Mouse (Mus musculus): Measurements from ENCODE around the gene Pip4k2a.
"Not testable (repeated sequence)": the region's sequence is repeated elsewhere in the genome, so short reads cannot be mapped to it uniquely, and the experiment has no call there.

Gene Pip4k2a

DNA sequence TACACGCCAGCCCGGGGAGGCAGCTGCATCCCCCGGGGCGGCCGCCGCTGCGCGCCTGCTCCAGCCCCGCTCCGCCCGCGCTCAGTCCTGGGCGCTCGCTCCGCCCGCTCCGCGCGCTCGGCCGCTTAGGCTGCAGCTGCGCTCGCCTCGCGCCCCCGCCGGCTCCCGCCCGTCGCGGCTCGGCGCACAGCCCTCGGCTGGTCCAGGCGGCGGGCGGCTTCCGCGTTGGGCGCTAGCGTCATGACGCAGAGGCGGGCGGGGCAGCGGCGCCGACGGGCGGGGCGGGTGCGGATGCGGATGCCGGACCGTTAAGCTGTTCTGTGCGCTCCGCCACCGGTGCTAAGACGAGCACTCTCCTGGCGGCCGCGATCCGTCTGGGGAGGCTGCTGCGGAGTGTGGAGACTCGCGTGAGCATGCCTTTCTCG lies at the start of gene Pip4k2a, which contains the start of gene 4930426L09Rik:
Gene Pip4k2a (minus strand): TSS at position 73 of the 425 bp plus-strand sequence.
Gene 4930426L09Rik (plus strand): TSS at position 290 of the 425 bp plus-strand sequence.
- peak; percentile 93 for DNase-seq (ENCODE audit: low spot score)

- DNase-seq (ENCODE audit: low spot score): no peak
Observed at GRCm38 (mm10) chr2:19037907-19038570, 40.1 kb upstream of the Pip4k2a start.

- DNase-seq (ENCODE audit: low spot score): no peak
Observed at GRCm38 (mm10) chr2:19037430-19037829, 39.5 kb upstream of the Pip4k2a start.

DNA sequence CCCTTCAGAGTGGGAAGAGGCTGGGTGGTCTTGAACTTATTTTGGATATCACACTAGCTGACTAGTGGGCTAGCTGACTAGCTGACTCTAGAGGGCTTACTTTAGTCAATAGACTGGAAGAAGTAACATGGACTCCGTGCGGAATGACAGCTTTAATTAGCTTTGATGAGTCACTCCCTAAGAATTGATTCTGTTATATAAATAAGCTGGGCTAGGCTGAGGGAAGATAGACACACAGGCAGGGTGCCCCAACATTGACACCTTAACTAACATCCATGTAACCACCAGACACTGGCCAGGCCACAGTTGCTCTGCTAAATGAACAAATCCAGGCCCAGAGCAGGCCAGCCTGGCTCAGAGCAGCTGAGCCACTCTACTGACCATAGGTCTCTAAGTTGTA lies 26.9 kb upstream of the Pip4k2a start:
- DNase-seq (ENCODE audit: low spot score): no peak

DNA sequence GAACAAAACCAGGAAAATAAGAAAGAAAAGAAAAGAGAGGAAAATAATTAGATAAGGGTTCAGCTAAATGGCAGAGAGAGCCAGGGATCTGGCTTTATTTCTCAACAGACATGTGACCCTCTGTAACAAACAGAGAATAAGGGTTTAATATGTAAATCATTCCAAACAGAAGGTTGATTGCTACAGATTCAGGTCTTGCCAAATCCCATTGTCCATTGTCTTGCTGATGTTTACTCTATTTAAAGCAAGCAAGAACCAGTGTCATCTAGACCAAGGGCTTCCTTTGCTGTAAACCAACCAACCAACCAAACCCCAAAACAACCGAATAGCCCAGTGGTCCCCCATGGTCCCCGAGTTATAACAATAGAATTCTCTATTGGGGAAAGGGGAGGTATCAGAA lies 20.1 kb upstream of the Pip4k2a start:
- DNase-seq (ENCODE audit: low spot score): no peak

- DNase-seq (ENCODE audit: low spot score): no peak
Observed at GRCm38 (mm10) chr2:19016839-19017238, 18.9 kb upstream of the Pip4k2a start.

DNA sequence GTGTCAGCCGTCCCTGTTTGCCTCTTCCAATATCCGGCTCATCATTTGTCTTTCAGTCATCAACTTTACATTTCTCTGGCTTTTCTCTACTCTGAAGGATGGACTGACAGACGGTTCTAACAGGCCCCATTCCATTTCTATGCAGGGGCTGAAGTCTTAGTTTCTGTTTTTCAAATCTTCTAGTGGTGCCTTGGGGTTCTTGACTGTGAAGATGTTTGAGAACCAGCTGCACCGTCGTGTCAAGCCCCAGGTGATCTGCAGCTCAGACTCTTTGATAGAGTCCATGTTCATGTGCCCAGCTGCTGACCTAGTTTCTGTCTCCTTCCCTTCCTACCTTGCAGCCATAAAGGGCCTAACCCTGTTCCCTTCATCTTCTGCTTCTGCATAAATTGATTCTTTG lies 18.4 kb upstream of the Pip4k2a start:
- DNase-seq (ENCODE audit: low spot score): no peak

DNA sequence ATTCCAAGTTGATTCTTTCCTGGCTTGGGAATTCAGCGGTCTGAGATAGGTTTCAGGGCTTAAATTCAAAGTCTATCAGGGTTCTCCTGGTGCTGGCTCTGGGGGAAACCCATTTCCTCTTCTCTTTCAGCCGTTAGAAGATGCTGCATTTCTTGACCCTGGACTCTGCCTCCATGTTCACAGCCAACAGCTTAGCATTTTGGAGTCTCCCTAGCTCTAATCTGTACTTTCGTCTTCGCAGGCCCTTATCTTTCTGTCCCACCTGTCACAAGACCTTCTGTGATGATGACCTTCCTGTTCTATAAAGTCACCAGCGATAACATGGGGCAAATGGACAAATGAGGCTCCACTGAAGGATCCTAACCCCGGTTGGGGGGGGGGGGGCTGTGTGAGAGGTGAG lies 13.5 kb upstream of the Pip4k2a start:
- DNase-seq (ENCODE audit: low spot score): peak; percentile 54

- not testable (repeated sequence) for DNase-seq (ENCODE audit: low spot score)
Observed at GRCm38 (mm10) chr2:19010541-19010940, 12.6 kb upstream of the Pip4k2a start.

- DNase-seq (ENCODE audit: low spot score): no peak
Observed at GRCm38 (mm10) chr2:19007580-19007979, 9.7 kb upstream of the Pip4k2a start.

- DNase-seq (ENCODE audit: low spot score): no peak
Observed at GRCm38 (mm10) chr2:19006124-19006523, 8.2 kb upstream of the Pip4k2a start.

DNA sequence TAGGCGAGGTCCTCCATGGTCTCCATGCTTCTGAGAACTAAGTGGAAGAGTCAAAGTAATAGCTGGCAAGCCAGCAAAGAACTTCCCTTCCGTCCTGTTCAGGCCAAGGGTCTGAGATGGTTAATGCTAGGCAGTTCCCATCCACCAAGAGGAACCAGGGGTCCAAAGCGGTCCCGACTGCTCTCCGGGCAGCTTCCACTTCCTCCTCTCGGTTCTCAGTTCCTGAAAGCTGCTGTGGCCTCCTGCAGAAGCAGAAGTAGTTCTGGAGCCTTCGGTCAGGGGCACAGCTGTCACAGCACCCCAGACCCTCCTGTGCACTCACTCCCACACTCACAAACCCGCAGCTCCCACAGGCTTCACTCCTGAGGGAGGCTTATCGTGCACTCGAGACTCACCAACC lies 6.9 kb upstream of the Pip4k2a start:
- DNase-seq (ENCODE audit: low spot score): peak; percentile 51

DNA sequence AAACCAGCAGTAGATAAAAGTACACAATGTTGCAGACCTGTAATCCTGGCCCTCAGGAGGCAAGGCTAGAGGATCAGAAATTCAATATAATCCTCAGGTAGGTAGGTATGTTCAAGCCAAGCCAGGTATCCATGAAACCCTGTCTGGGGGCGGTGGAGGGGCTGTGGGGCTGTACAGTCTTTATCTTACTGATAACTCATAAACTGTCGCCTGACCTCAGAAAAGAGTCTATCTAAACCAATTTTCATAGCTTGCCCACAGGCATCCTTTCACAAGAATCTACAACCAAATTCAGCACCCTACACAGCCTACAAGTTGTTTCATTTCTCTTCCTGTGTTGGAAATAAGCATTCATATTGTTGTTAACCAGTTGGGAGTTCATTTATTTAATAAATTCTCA lies 1.5 kb upstream of the Pip4k2a start:
- no peak for DNase-seq (ENCODE audit: low spot score)

DNA sequence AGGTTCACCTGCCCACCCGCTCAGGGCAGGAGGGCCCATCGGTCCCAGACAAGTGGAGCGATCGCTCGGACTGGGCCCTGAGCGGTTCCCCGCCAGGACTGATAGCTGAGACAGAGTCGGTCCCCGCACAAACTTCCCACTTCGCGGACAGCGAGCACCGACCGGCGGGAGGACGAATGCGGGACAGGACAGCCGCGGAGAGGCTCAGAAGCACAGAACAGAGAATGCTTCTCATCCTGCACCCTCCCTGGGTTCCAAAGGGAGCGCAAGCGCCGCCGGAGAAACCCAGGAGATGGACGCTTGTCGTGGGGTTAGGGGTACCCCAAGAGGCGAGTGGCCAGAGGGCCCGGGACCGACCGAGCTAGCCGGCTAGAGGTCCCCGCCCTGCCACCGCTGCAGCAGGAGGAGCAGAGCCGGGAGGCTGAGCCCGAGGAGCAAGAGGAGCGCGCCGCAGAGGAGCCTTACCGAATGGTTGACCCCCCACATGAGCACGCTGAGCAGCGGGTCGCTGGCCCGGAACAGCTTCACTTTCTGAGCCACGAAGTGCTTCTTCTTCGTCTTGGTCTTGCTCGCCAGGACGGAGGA lies 447 bp downstream of the Pip4k2a start:
- peak; percentile 56 for DNase-seq (ENCODE audit: low spot score)

DNA sequence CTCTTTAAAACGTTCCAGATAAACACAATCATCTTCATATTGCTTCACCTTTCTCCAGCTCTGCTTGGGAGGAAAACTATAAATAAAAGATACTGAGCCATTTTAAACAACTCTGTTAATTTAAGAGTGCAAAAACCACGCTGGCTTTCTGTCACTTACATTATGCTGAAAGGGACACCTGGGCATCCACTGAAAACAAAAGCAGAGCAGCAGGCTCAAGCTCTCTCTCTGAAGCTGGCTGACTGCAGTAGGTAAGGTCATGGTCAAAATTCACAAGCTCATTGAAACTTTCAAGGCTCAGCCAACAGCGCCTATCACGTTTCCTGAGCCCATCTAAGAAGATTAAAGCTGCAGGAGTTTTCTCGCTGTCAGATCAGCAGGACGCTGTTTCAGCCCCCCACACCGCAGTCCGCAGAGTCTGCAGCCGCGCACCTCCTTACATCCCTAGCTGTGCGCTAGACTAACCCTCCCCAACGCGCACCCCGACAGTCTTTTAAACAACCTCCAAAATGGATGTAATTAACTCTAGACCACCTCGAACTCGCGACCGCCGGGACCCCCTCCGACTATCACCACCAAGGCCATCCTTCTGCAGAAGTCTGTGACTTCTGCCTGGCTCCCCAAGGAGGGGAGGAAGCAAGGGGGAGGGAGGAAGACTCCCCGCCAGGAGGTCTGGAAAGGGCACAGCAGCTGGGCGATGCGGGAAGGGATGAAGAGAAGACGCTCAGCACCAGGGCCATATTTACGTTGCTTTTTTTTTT lies 1.3 kb downstream of the Pip4k2a start:
- peak; percentile 37 for DNase-seq (ENCODE audit: low spot score)

GRCm38 (mm10) chr2:18992512-18993510 lies 5.1 kb downstream of the Pip4k2a start:
- peak; percentile 46 for DNase-seq (ENCODE audit: low spot score)

- peak; percentile 23 for DNase-seq (ENCODE audit: low spot score)
Observed at GRCm38 (mm10) chr2:18988885-18989284, 9.0 kb downstream of the Pip4k2a start.

DNA sequence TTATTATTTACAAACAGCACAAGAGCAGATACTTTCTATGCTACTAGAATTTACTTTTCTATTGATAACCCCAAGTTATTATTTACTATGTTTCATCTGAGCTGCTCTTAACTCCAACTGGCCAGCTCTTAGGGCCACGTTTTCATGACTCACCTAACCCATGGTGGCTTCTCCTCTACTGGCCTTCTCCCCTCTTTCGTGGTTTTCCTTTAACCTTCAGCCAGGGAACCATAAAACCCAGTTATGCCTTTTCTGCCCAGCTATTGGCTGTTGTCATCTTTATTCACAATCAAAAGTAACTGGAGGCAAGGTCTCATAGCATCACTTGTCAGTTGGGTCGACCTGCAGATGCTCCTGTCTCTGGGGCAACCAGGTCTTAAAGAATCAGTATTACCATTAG lies 12.4 kb downstream of the Pip4k2a start:
- no peak for DNase-seq (ENCODE audit: low spot score)

GRCm38 (mm10) chr2:18984095-18984847 lies 13.7 kb downstream of the Pip4k2a start:
- DNase-seq (ENCODE audit: low spot score): peak; percentile 56

GRCm38 (mm10) chr2:18983546-18983945 lies 14.4 kb downstream of the Pip4k2a start:
- DNase-seq (ENCODE audit: low spot score): no peak

DNA sequence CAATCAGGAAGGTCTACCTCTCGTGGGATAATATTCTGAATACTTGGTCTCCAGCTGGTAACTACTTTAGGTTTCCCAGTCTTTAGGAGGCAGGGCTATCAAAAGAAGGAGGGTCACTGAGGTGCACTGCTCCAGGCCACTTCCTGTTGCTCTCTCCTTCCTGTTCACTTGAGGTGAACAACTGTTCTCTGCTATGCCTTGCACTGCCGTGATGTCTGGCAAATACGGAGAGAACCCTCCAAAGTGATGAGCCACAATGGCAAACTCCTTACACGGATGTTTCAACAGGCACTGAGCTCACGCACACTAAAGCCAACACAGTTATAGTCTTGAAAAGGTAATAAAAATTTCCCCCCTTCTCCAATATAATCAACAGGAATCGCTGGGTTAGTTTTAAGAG lies 15.3 kb downstream of the Pip4k2a start:
- DNase-seq (ENCODE audit: low spot score): no peak

All from spleen, adult 12 weeks (tissue).